Mouse (Mus musculus): Measurements from ENCODE around the gene Lrrc31.
A peak's percentile ranks its signal among the peaks of the same experiment; 100 is the strongest.
"Not testable (repeated sequence)": the region's sequence is repeated elsewhere in the genome, so short reads cannot be mapped to it uniquely, and the experiment has no call there.

The Lrrc31 gene

GRCm38 (mm10) chr3:30699711-30700505 is at the start of gene Lrrc31:
Gene Lrrc31 (minus strand): TSS chr3:30699843.
- DNase-seq: not testable (repeated sequence)

DNA sequence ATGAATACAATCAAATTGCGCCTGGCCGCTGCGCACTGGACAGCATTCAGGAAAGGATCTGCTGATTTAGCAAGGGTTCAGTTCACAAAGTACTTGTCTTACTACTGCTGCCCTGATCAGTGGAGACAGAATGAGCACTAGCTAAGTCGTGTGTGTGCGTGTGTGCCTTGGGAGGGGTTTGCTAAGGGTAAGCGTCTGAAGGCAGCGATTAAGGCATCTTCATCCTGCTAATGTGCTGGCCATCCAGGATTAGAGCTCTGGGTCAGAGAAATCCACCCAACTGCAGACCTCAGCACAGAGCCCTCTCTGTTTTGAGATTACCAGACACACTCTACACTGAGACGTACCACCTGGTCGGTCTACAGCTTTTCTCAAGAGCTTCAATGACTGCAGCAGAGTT is 48.7 kb upstream of the Lrrc31 start:
- peak; percentile 85 for DNase-seq

- DNase-seq: peak; percentile 78
Observed at GRCm38 (mm10) chr3:30746006-30746405, 46.4 kb upstream of the Lrrc31 start, which contains the start of gene Samd7. Gene Samd7 (plus strand): TSS chr3:30746293.

- no peak for DNase-seq
Observed at GRCm38 (mm10) chr3:30742891-30743290, 43.2 kb upstream of the Lrrc31 start.

GRCm38 (mm10) chr3:30741306-30741705 is 41.7 kb upstream of the Lrrc31 start:
- DNase-seq: no peak

DNA sequence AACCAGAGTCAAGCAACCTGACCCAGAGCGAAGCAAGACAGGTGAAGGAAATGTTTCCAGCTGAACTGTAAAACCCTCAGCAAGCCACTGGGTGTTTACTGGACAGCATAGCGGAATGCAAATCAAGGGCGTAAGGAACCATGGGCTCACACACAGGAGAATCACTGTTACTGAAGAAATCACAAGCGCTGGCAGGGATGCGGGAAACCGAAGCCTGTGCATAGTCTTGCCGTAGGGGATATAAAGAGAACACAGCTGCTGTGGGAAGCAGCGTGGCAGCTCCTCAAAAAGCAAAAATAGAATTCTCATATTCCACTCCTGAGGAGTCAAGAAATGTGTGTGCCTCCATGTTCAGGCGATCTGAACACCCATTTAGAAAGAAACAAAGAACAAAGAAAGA is 37.2 kb upstream of the Lrrc31 start:
- DNase-seq: peak; percentile 18

DNA sequence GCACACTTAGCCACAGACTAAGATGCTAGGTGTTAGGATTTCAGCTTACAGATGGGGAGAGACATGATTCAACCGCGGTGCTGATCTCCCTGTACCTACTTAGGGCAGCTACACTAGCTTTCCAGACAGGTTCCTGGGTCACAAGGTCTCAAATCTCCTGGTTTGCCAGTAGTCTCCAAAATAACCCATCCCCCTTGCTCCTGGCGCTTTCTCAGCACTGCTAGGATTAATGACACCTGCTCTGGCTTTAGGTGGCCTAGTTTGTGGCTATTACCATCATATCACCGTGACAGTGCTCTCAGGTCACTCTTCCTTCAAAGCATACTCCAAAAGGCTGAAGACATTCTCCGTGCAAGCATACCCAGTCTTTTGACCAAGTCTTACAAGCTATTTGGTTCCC is 29.4 kb upstream of the Lrrc31 start:
- DNase-seq: no peak

GRCm38 (mm10) chr3:30727209-30727608 is 27.6 kb upstream of the Lrrc31 start:
- no peak for DNase-seq

DNA sequence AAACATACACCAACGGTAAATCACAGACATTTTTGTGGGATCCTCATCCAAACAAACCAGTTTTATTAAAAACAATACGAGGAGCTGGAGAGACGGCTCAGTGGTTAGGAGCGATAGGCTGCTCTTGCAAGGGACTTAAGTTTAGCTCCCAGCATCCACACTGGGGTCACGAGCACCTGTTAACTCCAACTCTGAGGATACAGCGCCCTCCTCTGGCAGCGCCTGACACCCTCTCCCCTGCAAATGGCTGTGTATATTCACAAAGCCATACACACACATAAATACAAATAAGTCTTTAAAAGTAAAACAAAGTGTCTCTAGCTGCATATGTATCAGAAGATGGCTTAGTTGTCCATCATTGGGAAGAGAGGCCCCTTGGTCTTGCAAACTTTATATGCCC is 25.9 kb upstream of the Lrrc31 start:
- no peak for DNase-seq

- DNase-seq: no peak
Observed at GRCm38 (mm10) chr3:30724848-30725465, 25.3 kb upstream of the Lrrc31 start.

GRCm38 (mm10) chr3:30724105-30724824 is 24.6 kb upstream of the Lrrc31 start:
- no peak for DNase-seq

DNA sequence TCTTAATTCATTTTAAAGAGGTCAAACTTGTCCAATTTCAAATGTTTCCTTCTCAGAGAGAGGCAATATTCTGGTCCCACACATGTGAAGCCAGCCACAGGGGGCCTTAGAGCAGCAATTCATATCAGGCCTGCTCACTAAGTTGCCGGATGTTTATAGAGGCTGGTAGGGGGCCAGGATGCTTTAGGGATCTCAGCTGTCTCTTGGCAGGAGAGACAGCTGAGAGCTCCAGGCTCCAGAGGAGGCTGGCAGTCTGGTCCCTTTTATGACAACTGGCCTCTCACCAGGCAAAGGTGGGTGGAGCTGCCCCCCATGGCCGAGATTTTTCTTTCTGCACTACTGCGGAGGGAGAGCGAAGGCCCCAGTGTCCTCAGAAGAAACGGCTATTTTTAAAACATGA is 23.5 kb upstream of the Lrrc31 start:
- DNase-seq: no peak

DNA sequence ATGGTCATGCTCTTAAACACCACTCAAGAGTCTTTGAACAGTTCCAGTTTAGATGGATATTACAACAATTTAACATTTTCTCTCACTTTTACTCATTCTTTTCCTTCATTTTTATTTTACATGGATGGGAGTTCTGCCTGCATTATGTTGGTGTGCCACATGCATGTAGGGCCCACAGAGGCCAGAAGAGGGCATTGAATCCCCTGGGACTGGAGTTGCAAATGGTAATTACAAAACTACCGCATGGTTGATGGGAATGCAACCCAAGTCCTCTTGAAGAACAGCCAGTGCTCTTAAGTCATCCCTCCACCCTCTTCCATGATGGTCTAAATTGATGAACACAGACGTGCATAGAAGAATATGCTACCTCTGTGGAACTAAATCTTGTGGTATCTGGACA is 22.8 kb upstream of the Lrrc31 start:
- no peak for DNase-seq

GRCm38 (mm10) chr3:30722036-30722435 is 22.4 kb upstream of the Lrrc31 start:
- DNase-seq: no peak

DNA sequence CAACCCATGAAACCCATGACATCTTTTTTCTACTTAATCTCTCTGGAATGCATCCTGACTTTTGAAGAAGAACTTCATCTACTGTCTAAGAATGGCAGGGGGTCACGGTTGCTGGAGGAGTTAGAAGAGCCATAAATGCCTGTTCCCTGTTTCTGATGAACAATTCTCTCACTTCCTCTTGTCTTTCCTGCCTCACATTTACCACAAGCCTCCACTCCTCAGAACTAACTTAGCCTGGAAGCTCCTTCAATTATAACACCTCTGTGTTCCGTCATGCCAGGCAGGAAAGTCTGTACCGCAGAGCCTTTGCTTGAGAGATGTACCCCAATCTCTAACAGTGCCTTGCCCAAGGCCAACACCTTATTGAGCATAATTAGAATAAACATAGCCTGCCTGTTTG is 19.0 kb upstream of the Lrrc31 start:
- DNase-seq: no peak

- no peak for DNase-seq
Observed at GRCm38 (mm10) chr3:30713334-30713733, 13.7 kb upstream of the Lrrc31 start.

DNA sequence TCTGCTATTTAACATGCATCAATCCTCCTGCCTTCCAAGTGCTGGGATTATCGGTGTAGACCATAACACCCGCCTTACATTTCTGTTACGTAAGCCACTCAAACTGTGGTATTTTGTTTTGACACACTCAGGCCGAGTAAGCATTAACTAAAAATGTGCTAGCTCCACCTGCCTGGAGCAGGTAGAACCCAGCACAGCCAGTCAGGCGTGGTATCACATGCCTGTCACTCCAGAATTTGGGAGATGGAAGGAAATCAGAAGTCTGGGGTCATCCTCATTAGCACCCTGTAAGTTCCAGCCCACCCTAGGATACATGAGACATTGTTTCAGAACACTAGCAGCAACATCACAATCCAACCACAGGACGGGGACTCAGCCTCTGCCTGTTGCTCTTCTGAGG is 10.5 kb upstream of the Lrrc31 start:
- DNase-seq: no peak

- DNase-seq: no peak
Observed at GRCm38 (mm10) chr3:30706614-30707276, 7.1 kb upstream of the Lrrc31 start.

DNA sequence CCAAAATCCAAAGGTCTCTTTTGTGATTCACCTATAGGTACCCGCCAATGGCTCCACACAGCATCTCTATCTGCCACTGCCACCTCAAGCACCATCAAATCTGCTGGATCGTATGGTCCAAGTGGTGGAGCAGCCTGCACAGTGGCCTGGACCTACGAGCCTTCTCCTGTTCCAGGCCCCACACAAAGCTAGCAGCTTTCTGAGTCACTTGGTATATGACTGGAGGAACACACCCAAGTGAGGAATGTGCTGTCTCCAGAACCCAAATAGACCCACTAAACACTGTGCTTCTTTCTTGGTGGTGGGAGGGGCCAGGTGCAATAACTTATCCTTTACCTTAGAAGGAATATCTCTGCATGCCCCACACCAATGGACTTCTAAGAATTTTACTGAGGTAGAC is 6.3 kb upstream of the Lrrc31 start:
- DNase-seq: no peak

- no peak for DNase-seq
Observed at GRCm38 (mm10) chr3:30697891-30698290, 1.8 kb downstream of the Lrrc31 start.

- peak; percentile 83 for DNase-seq
Observed at GRCm38 (mm10) chr3:30696346-30696745, 3.3 kb downstream of the Lrrc31 start.

GRCm38 (mm10) chr3:30695661-30696060 is 4.0 kb downstream of the Lrrc31 start:
- no peak for DNase-seq

DNA sequence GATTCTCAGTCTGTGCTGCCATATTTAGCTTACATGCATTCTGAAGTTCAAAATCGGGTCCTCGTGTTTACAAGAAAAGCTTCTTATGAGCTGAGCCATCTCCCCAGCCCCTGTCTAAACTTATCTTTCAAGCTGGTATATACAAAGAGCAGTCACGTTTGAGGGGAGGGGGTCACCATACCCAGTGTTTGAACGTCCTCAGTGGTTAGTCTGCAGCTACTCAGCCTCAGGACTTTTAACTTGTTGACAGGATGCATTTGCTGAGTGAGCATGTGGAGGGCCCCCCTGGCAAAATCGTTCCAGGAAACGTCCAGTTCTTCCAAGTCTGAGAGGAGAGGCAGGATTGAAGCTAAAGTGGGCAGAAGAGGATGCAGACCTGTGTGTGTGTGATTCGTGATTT is 8.7 kb downstream of the Lrrc31 start:
- DNase-seq: peak; percentile 55
